Mouse (Mus musculus) intestine, postnatal 0 days (tissue): ENCODE results near the gene Ppid. TPM values are rescaled to one million over a fixed set of nuclear protein-coding genes. Genes with fewer than 3 reads are reported as not detected.
"Not testable (repeated sequence)": the region's sequence is repeated elsewhere in the genome, so short reads cannot be mapped to it uniquely, and the experiment has no call there.

ENCODE experiments used
- ATAC-seq: fragments of 200-750 bp; cut with Nextera tagmentation; 2 replicates; pipeline ENCODE4 v1.8.0; 2017; ENCODE audit warnings: mild to moderate bottlenecking, moderate TSS enrichment, moderate library complexity
- H3K27ac ChIP-seq: fragments of 300-500 bp; sonication (generic); 2 replicates; pipeline ENCODE4 v1.5.1; 2014; ENCODE audit warnings: mild to moderate bottlenecking, low read depth, low read length, moderate library complexity
- H3K27me3 ChIP-seq: fragments of 300-500 bp; sonication (generic); replicated peaks from 2 replicates; pipeline ENCODE4 v1.6.1; 2014; ENCODE audit warnings: low read length, mixed read lengths; ENCODE audit not compliant: control insufficient read depth, insufficient read depth
- H3K36me3 ChIP-seq: fragments of 300-500 bp; sonication (generic); 2 replicates; pipeline ENCODE4 v1.6.1; 2014; ENCODE audit warnings: mild to moderate bottlenecking, moderate library complexity; ENCODE audit not compliant: control insufficient read depth, insufficient read depth
- H3K4me1 ChIP-seq: fragments of 300-500 bp; sonication (generic); replicated peaks from 2 replicates; pipeline ENCODE4 v1.6.1; 2014; ENCODE audit warnings: antibody characterized with exemption, low read length, mixed read lengths; ENCODE audit not compliant: control insufficient read depth, insufficient read depth
- H3K4me2 ChIP-seq: fragments of 300-500 bp; sonication (generic); replicated peaks from 2 replicates; pipeline ENCODE4 v1.6.1; 2014; ENCODE audit warnings: low read depth, mild to moderate bottlenecking, moderate library complexity
- H3K4me3 ChIP-seq: fragments of 300-500 bp; sonication (generic); 2 replicates; pipeline ENCODE4 v1.5.1; 2014; ENCODE audit warnings: low read depth, low read length
- H3K9ac ChIP-seq: fragments of 300-500 bp; sonication (generic); 2 replicates; pipeline ENCODE4 v1.6.1; 2014; ENCODE audit warnings: mild to moderate bottlenecking, low read depth, low read length
- H3K9me3 ChIP-seq: fragments of 300-500 bp; sonication (generic); 2 replicates; pipeline ENCODE4 v1.6.1; 2016; ENCODE audit warnings: mixed run types; ENCODE audit not compliant: control insufficient read depth
- CTCF ChIP-seq: sonication (generic); IDR thresholded peaks from 2 replicates; pipeline ENCODE4 v1.5.1; 2016; ENCODE audit warnings: low read depth, mild to moderate bottlenecking, control low read depth, antibody characterized with exemption, moderate library complexity
- WGBS: fragments of 180-500 bp; shearing (Covaris S2); extraction: QIAGEN DNeasy Blood & Tissue Kit; methylation state at CpG from one replicate; pipeline ENCODE4 v1.1.7; 2014; 5-methylcytosine and 5-hydroxymethylcytosine counted together
- polyA plus RNA-seq: library from polyadenylated mRNA; unstranded; fragments of >200 nt; fragmentation: Nextera tagmentation; extraction: Ambion mirVana; gene quantifications from 2 replicates; pipeline ENCODE4 v1.2.1, GENCODE M21; 2015

Ppid gene
- polyA plus RNA-seq, 1 experiment from 2014 or later = 30.7 TPM

GRCm38 (mm10) chr3:79569351-79569681 lies 21.8 kb upstream of the Ppid start:
- 73% methylated on average over 3 of the region's 3 CpGs for WGBS
- ATAC-seq = no peak
- no peaks in the 10 kb centered on the region for H3K4me1 ChIP-seq

DNA sequence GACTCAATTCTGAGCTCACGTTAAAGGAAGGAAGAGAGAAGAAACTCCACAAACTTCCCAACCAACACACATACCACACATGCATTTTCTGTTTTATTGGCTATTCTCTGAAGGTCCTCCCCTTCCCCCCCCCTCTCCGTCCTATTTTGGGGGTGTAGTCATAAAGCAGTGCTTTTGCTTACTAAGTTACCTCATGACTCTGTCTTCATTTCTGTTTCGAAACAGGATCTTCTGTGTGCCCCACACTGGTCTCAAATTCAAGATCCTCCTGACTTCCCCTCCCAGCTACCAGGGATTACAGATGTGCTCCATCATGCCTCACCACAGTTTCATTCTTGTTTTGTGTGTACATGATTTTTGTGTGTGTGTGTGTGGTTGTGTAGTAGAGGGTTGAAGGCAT lies 18.7 kb upstream of the Ppid start:
- no peak overlapping the region for H3K4me3 ChIP-seq
- no peaks in the 10 kb centered on the region for H3K27me3 ChIP-seq
- H3K4me2 ChIP-seq = no peak overlapping the region
- no peaks in the 10 kb centered on the region for H3K4me1 ChIP-seq
- H3K9me3 ChIP-seq = no peaks in the 10 kb centered on the region
- no peak for TF ChIP-seq CTCF
- no peaks in the 10 kb centered on the region for H3K36me3 ChIP-seq
- ATAC-seq = no peak
- no peak overlapping the region for H3K9ac ChIP-seq
- H3K27ac ChIP-seq = no peak overlapping the region
- 58% methylated on average over 3 of the region's 3 CpGs for WGBS

More at GRCm38 (mm10) chr3:79569351-79569681, 21.8 kb upstream of the Ppid start:
- Histone ChIP-seq H3K27me3 (no peaks in the 10 kb centered on the region), H3K4me3 (no peak overlapping the region), H3K4me2 (no peak overlapping the region), H3K9me3 (no peaks in the 10 kb centered on the region), H3K36me3 (no peaks in the 10 kb centered on the region), H3K27ac (no peak overlapping the region), H3K9ac (no peak overlapping the region)
- TF ChIP-seq CTCF = no peak

DNA sequence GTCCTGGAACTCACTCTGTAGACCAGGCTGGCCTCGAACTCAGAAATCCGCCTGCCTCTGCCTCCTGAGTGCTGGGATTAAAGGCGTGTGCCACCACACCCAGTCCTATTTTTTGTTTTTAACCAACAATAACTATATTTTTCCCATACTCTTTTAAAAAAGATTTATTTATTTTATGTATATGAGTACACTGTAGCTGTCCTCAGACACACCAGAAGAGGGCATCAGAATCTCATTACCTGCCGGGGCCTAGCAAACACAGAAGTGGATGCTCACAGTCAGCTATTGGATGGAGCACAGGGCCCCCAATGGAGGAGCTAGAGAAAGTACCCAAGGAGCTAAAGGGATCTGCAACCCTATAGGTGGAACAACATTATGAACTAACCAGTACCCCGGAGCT lies 17.8 kb upstream of the Ppid start:
- not testable (repeated sequence) for H3K4me3 ChIP-seq, H3K27ac ChIP-seq, H3K4me2 ChIP-seq, H3K27me3 ChIP-seq, H3K36me3 ChIP-seq, H3K9me3 ChIP-seq, H3K4me1 ChIP-seq, H3K9ac ChIP-seq, ATAC-seq
- 97% methylated on average over 5 of the region's 5 CpGs for WGBS

DNA sequence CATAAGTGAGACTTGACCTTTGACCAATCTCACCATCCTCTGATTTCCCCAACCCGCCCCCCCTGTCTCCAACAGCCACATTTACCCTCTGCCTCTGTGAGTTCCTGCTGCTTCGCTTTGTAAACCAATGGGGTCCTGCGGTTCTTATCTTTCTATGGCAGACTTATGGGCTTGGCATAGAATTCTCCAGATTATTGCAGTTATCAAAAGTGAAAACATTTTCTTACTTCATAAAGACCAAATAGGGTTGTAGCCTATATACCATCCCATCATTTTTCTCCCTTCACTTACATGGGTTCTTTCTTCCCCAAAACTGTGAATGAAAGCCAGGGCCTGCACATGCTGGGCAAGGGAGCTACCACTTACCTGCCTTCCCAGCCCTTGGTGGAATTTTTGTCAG lies 16.8 kb upstream of the Ppid start:
- Histone ChIP-seq H3K4me3 (no peak overlapping the region), H3K27ac (no peak overlapping the region), H3K9me3 (no peaks in the 10 kb centered on the region), H3K4me2 (no peak overlapping the region), H3K36me3 (no peaks in the 10 kb centered on the region), H3K27me3 (no peaks in the 10 kb centered on the region), H3K4me1 (no peaks in the 10 kb centered on the region), H3K9ac (no peak overlapping the region)
- no peak for ATAC-seq
- TF ChIP-seq CTCF = no peak
- 57% methylated on average over 3 of the region's 3 CpGs for WGBS

DNA sequence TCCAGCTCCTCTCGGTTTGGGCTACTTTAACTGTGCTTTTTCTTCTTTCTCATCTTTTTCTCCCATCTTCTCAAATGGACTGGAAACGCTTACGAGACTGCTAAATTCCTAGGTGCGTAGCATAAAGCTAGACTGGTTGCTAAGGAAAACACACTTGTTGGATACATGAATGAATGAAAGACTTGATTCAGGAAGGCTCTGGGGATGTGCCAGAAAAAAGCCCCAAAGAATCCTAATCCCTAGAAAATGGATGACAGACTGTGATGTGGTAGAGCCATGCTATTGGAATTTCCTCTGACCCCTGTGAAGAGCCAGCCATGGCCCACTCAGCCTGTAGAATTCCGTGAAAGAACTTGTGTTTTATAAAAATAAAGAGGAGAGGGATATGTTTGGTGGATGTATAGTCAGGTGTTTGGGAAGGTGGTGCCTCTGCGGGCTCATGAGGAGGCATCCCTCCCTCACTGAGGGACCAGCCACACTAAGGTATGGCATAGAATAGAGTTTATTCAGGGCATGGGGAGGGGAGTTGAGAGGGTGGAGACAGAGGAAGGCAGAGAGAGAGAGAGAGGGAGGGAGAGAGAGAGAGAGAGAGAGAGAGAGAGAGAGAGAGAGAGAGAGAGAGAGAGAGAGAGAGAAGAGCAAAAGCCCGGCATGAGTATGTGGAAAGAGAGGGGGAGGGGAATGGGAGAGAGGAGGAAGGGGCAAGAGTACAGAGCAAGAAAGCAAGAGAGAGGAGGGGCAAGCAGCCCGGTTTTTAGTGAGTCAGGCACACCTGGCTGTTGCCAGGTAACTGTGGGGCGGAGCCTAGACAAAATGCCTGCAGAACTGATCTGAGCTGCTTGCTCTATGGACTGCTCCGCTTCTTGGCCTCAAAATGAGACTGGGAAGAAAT lies 15.3 kb upstream of the Ppid start:
- no peak for TF ChIP-seq CTCF
- no peak overlapping the region for H3K4me2 ChIP-seq
- H3K36me3 ChIP-seq = no peaks in the 10 kb centered on the region
- WGBS = 42% methylated on average over 10 of the region's 10 CpGs
- no peak overlapping the region for H3K27ac ChIP-seq
- no peak overlapping the region for H3K4me3 ChIP-seq
- H3K9ac ChIP-seq = no peak overlapping the region
- H3K4me1 ChIP-seq = no peaks in the 10 kb centered on the region
- H3K27me3 ChIP-seq = no peaks in the 10 kb centered on the region
- H3K9me3 ChIP-seq = no peaks in the 10 kb centered on the region
- ATAC-seq = peak; percentile 62; the same call in 1 of the 2 replicates

GRCm38 (mm10) chr3:79576468-79576816 lies 14.7 kb upstream of the Ppid start:
- WGBS = 18% methylated on average over 3 of the region's 3 CpGs
- no peak overlapping the region for H3K27ac ChIP-seq
- H3K27me3 ChIP-seq = no peaks in the 10 kb centered on the region
- no peaks in the 10 kb centered on the region for H3K36me3 ChIP-seq
- no peaks in the 10 kb centered on the region for H3K4me1 ChIP-seq
- no peak for TF ChIP-seq CTCF
- no peak for ATAC-seq
- no peak overlapping the region for H3K4me2 ChIP-seq
- H3K4me3 ChIP-seq = no peak overlapping the region
- no peaks in the 10 kb centered on the region for H3K9me3 ChIP-seq
- H3K9ac ChIP-seq = no peak overlapping the region

GRCm38 (mm10) chr3:79576865-79577264 lies 14.3 kb upstream of the Ppid start:
- no peaks in the 10 kb centered on the region for H3K36me3 ChIP-seq
- H3K4me2 ChIP-seq = no peak overlapping the region
- no peak overlapping the region for H3K9ac ChIP-seq
- H3K4me1 ChIP-seq = no peaks in the 10 kb centered on the region
- H3K9me3 ChIP-seq = no peaks in the 10 kb centered on the region
- WGBS = 29% methylated on average over 5 of the region's 5 CpGs
- H3K27me3 ChIP-seq = no peaks in the 10 kb centered on the region
- no peak for TF ChIP-seq CTCF
- ATAC-seq = no peak
- no peak overlapping the region for H3K4me3 ChIP-seq
- H3K27ac ChIP-seq = no peak overlapping the region
